Mouse (Mus musculus) kidney, embryonic 15.5 days (tissue): ENCODE measurements around the gene Ercc6l. TPM values are rescaled to one million over a fixed set of nuclear protein-coding genes. Genes with fewer than 3 reads are reported as not detected.

Source experiments
- ATAC-seq: fragments of 200-750 bp; cut with Nextera tagmentation; replicated peaks from 2 replicates; pipeline ENCODE4 v1.8.0; 2017; ENCODE audit warnings: moderate TSS enrichment; ENCODE audit not compliant: low FRiP score
- H3K27ac ChIP-seq: fragments of 300-500 bp; sonication (generic); 2 replicates; pipeline ENCODE4 v1.5.1; 2015; ENCODE audit warnings: mild to moderate bottlenecking, inconsistent platforms
- H3K27me3 ChIP-seq: fragments of 300-500 bp; sonication (generic); 2 replicates; pipeline ENCODE4 v1.6.1; 2015; ENCODE audit warnings: inconsistent platforms
- H3K36me3 ChIP-seq: fragments of 300-500 bp; sonication (generic); 2 replicates; pipeline ENCODE4 v1.6.1; 2015; ENCODE audit warnings: inconsistent platforms
- H3K4me1 ChIP-seq: fragments of 300-500 bp; sonication (generic); 2 replicates; pipeline ENCODE4 v1.6.1; 2015; ENCODE audit warnings: inconsistent platforms
- H3K4me2 ChIP-seq: fragments of 300-500 bp; sonication (generic); 2 replicates; pipeline ENCODE4 v1.6.1; 2015; ENCODE audit warnings: moderate library complexity, mild to moderate bottlenecking, inconsistent platforms
- H3K4me3 ChIP-seq: fragments of 300-500 bp; sonication (generic); replicated peaks from 2 replicates; pipeline ENCODE4 v1.5.1; 2015; ENCODE audit warnings: mild to moderate bottlenecking, inconsistent platforms
- H3K9ac ChIP-seq: fragments of 300-500 bp; sonication (generic); 2 replicates; pipeline ENCODE4 v1.6.1; 2015; ENCODE audit warnings: mild to moderate bottlenecking, inconsistent platforms
- H3K9me3 ChIP-seq: fragments of 300-500 bp; sonication (generic); replicated peaks from 2 replicates; pipeline ENCODE4 v1.6.1; 2016; ENCODE audit warnings: inconsistent platforms
- WGBS: fragments of 180-500 bp; shearing (Covaris S2); methylation state at CpG from one replicate; pipeline ENCODE4 v1.1.7; 2015; ENCODE audit warnings: mixed read lengths; 5-methylcytosine and 5-hydroxymethylcytosine counted together
- polyA plus RNA-seq: library from polyadenylated mRNA; unstranded; fragments of >200 nt; fragmentation: Nextera tagmentation; extraction: Ambion mirVana; gene quantifications from 2 replicates; pipeline ENCODE4 v1.2.1, GENCODE M21; 2015

The Ercc6l gene
- 13.5 and 13.9 TPM in 2 replicates for polyA plus RNA-seq

DNA sequence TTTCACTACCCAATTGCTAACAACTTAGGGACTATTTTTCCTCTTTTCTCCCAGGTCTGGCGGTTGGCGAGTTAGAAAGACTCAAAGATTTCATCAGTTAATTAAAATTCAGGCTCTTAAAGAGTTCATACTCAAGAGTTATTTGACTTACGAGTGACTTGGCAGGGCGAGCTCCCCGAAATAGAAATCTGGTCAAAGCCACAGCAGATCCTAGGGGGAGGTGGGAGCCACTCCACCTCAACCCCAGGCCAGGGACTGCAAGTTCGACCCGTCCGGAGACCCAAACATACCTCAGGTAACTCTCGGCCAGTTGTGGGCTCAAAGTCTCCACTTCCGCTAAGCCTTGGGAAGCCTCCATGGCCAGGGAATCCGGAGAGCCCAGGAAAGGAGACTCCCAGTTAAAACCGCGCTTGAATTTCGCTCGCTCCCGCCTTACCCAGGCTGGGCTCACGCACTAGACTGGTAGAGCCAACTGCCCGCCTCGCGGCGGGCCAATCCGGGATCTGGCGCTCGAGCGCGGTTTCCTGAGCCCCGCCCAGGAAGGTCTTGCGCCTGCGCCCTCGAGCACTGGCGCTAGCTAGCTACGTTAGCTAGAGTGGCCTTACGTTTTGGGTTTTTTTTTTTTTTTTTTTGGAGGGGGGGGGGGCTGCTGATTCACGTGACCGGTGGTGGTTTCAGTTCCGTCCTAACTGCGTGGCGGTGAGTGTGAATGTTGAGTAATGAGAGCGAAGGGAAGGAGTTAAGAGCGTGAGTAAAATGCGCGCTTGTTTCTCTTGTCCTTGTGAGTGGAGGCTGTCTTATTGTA lies at the start of gene Ercc6l:
TSS of gene Ercc6l (minus strand) at position 474 of the 805 bp plus-strand sequence.
- 11% methylated on average over 42 of the region's 42 CpGs for WGBS
- Histone ChIP-seq H3K36me3 (peaks cover 4% of the 10 kb centered on the region; the same call in 1 of the 2 replicates), H3K4me3 (peak within 1 kb of the TSS; percentile 58), H3K4me2 (peak within 1 kb of the TSS; percentile 54), H3K4me1 (no peaks in the 10 kb centered on the region), H3K27ac (peak within 1 kb of the TSS; percentile 83), H3K9me3 (0 out of 2 replicates have a peak, but pooled peaks cover 3% of the 10 kb centered on the region), H3K27me3 (no peaks in the 10 kb centered on the region), H3K9ac (peak within 1 kb of the TSS; percentile 55)
- ATAC-seq = peak; percentile 98

DNA sequence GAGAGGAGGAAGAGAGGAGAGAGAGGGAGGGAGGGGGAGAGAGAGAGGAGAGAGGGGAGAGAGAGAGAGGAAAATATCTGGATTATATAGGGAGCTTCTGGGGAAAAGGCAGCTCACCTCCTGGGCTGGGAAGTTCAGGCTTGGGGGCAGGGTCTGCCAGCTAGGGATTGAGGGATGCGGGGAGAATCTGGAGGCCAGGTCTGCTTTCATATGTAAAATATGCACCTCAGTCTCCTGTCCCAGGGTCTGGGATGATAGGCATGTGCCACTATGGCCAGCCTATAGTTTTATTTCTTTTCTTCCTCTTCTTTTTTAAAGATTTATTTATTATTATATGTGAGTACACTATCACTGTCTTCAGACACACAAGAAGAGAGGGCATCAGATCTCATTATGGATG lies 33.9 kb upstream of the Ercc6l start:
- H3K27ac ChIP-seq = no peak overlapping the region
- no peaks in the 10 kb centered on the region for H3K9me3 ChIP-seq
- no peak overlapping the region for H3K4me3 ChIP-seq
- peaks cover 17% of the 10 kb centered on the region; the same call in 1 of the 2 replicates for H3K36me3 ChIP-seq
- no peak for ATAC-seq
- no peak overlapping the region for H3K4me2 ChIP-seq
- no peak overlapping the region for H3K9ac ChIP-seq
- peaks cover 9% of the 10 kb centered on the region for H3K4me1 ChIP-seq
- H3K27me3 ChIP-seq = 0 out of 2 replicates have a peak, but pooled peaks cover 14% of the 10 kb centered on the region
- 77% methylated on average over 1 of the region's 1 CpGs for WGBS

GRCm38 (mm10) chrX:102189581-102189980 lies 32.7 kb upstream of the Ercc6l start:
- 47% methylated on average over 5 of the region's 5 CpGs for WGBS
- peak overlapping the region; percentile 39; the same call in 1 of the 2 replicates for H3K4me2 ChIP-seq

GRCm38 (mm10) chrX:102188712-102189497 lies 32.0 kb upstream of the Ercc6l start, which contains the start of gene Rps4x:
Gene Rps4x (minus strand): TSS chrX:102189394.
- ATAC-seq = peak; percentile 90
- H3K9me3 ChIP-seq = no peaks in the 10 kb centered on the region
- WGBS = 19% methylated on average over 36 of the region's 37 CpGs

More at GRCm38 (mm10) chrX:102189581-102189980, 32.7 kb upstream of the Ercc6l start:
- H3K9ac ChIP-seq = no peak overlapping the region
- no peaks in the 10 kb centered on the region for H3K9me3 ChIP-seq
- ATAC-seq = no peak
- peaks cover 27% of the 10 kb centered on the region for H3K36me3 ChIP-seq
- H3K4me3 ChIP-seq = peak overlapping the region; percentile 56; the same call in 1 of the 2 replicates
- 0 out of 2 replicates have a peak, but pooled peaks cover 14% of the 10 kb centered on the region for H3K27me3 ChIP-seq
- no peak overlapping the region for H3K27ac ChIP-seq
- H3K4me1 ChIP-seq = peaks cover 13% of the 10 kb centered on the region

DNA sequence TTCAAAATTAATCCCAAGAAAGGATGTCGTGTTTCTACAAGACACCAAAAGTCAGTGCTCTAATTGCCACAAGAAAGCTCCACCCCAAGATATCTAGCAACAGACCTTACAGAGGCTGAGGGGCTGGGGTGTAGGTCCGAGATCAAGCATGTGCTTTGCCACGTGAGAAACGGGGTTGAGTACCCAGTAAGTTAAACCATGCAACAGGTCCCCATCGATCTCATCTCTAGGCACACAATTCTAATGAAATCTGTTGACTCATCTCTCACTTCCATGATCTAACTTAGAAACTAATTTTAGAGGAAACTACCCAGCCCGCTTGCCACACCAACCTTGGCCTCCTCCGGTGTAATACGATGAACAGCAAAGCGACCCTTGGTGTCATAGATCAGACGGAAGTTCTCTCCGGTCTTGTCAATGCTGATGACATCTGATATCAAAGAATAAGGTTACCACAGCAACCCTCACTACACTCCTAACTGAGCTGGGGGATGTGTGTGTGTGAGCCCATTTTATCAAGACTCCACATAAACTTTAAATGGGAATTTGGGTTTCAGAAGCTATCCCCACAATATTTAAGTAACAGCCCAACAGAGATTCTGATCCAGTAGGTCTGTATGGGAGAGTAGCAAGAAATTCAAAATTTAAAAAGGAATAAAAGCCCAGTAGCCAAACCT lies 30.3 kb upstream of the Ercc6l start:
- H3K27ac ChIP-seq = no peak overlapping the region
- H3K27me3 ChIP-seq = peaks cover 15% of the 10 kb centered on the region; the same call in 1 of the 2 replicates
- peak overlapping the region; percentile 61 for H3K9ac ChIP-seq
- H3K4me2 ChIP-seq = peak overlapping the region; percentile 58
- no peaks in the 10 kb centered on the region for H3K9me3 ChIP-seq
- peaks cover 13% of the 10 kb centered on the region for H3K4me1 ChIP-seq
- no peak for ATAC-seq
- H3K36me3 ChIP-seq = peaks cover 44% of the 10 kb centered on the region
- WGBS = 32% methylated on average over 11 of the region's 11 CpGs
- peak overlapping the region; percentile 56 for H3K4me3 ChIP-seq

More at GRCm38 (mm10) chrX:102188712-102189497, 32.0 kb upstream of the Ercc6l start, which contains the start of gene Rps4x:
- Histone ChIP-seq H3K4me3 (peak within 1 kb of the TSS; percentile 56), H3K4me2 (peak within 1 kb of the TSS; percentile 58), H3K27ac (peak within 1 kb of the TSS; percentile 83), H3K4me1 (peaks cover 13% of the 10 kb centered on the region), H3K36me3 (peaks cover 34% of the 10 kb centered on the region), H3K9ac (peak within 1 kb of the TSS; percentile 61), H3K27me3 (0 out of 2 replicates have a peak, but pooled peaks cover 14% of the 10 kb centered on the region)

DNA sequence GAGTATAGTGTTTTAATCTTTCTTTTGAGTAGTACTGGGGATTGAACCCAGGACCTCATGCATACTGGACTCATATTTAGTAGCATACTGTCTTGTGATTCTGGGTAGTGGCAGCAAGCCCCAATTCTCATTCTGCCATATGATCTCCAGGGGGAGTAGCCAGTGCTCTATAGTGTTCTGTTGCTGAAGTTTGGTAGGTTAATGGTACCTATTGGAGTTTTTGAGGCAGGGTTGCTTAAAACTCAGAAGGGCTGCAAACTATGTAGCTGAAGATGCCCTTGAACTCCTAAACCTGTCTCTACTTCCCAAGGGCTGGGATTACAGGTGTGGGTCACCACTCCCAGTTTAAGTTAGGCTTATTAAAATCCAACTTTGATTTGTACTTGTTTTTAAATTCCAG lies 25.7 kb upstream of the Ercc6l start:
- H3K36me3 ChIP-seq = peaks cover 44% of the 10 kb centered on the region
- ATAC-seq = no peak
- H3K27me3 ChIP-seq = peaks cover 19% of the 10 kb centered on the region
- no peaks in the 10 kb centered on the region for H3K9me3 ChIP-seq
- no peak overlapping the region for H3K4me2 ChIP-seq
- H3K4me1 ChIP-seq = peaks cover 16% of the 10 kb centered on the region
- H3K9ac ChIP-seq = no peak overlapping the region
- H3K4me3 ChIP-seq = no peak overlapping the region
- H3K27ac ChIP-seq = no peak overlapping the region

GRCm38 (mm10) chrX:102175538-102176287 lies 18.8 kb upstream of the Ercc6l start:
- 0 out of 2 replicates have a peak, but pooled peaks cover 3% of the 10 kb centered on the region for H3K4me1 ChIP-seq
- peaks cover 6% of the 10 kb centered on the region for H3K27me3 ChIP-seq
- H3K9ac ChIP-seq = no peak overlapping the region
- no peak overlapping the region for H3K27ac ChIP-seq
- no peak for ATAC-seq
- H3K9me3 ChIP-seq = no peaks in the 10 kb centered on the region
- no peak overlapping the region for H3K4me3 ChIP-seq
- no peaks in the 10 kb centered on the region for H3K36me3 ChIP-seq
- WGBS = 86% methylated on average over 5 of the region's 5 CpGs
- H3K4me2 ChIP-seq = no peak overlapping the region

- no peak for ATAC-seq
- Histone ChIP-seq H3K9ac (no peak overlapping the region), H3K4me2 (no peak overlapping the region), H3K27me3 (peaks cover 22% of the 10 kb centered on the region), H3K4me1 (0 out of 2 replicates have a peak, but pooled peaks cover 5% of the 10 kb centered on the region), H3K36me3 (no peaks in the 10 kb centered on the region), H3K27ac (no peak overlapping the region), H3K9me3 (no peaks in the 10 kb centered on the region), H3K4me3 (no peak overlapping the region)
- 74% methylated on average over 3 of the region's 3 CpGs for WGBS
Observed at GRCm38 (mm10) chrX:102170900-102171299, 14.0 kb upstream of the Ercc6l start.

DNA sequence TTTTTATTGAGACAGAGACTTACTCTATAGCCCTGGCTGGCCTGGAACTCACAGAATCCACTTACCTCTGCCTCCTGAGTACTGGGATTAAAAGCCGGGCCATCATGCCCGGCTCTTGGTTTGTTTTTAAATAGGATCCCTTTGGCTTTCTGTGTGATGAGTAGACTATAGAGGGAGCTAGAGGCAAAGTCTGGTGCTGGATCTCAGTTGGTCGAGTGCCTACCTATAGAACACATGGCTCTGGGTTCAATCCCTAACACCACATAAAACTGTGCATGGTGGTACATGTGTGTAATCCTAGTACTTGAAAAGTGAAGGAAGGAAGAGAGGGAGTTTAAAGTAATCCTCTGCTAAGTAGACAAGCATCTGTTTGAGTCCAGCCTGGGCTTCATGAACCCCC lies 13.2 kb upstream of the Ercc6l start:
- no peaks in the 10 kb centered on the region for H3K36me3 ChIP-seq
- H3K27ac ChIP-seq = no peak overlapping the region
- no peak overlapping the region for H3K4me3 ChIP-seq
- H3K9ac ChIP-seq = no peak overlapping the region
- no peak overlapping the region for H3K4me2 ChIP-seq
- ATAC-seq = no peak
- 60% methylated on average over 3 of the region's 3 CpGs for whole genome bisulfite sequencing
- H3K9me3 ChIP-seq = no peaks in the 10 kb centered on the region
- 0 out of 2 replicates have a peak, but pooled peaks cover 5% of the 10 kb centered on the region for H3K4me1 ChIP-seq
- peaks cover 22% of the 10 kb centered on the region for H3K27me3 ChIP-seq

DNA sequence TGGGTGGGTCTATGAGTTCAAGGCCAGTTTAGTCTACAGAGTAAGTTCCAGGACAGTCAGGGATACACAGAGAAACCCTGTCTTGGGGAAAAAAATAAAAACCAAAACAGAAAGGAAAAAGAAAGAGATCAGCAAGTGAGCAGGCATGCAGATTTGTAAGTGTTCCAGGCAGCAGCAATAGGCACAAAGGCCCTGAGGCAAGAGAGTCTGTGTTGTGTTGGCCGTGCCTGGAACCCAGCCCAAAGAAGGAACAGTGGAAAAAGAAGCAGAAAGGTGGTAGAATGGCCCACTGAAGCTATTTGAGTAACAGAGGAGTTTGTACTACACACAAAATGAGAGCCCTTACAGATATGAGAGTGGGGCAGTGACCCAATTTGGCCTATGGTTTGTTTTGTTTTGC lies 12.8 kb upstream of the Ercc6l start:
- no peak overlapping the region for H3K4me2 ChIP-seq
- ATAC-seq = no peak
- H3K9me3 ChIP-seq = no peaks in the 10 kb centered on the region
- peaks cover 22% of the 10 kb centered on the region for H3K27me3 ChIP-seq
- H3K36me3 ChIP-seq = no peaks in the 10 kb centered on the region
- H3K27ac ChIP-seq = no peak overlapping the region
- 72% methylated on average over 1 of the region's 1 CpGs for WGBS
- no peak overlapping the region for H3K4me3 ChIP-seq
- 0 out of 2 replicates have a peak, but pooled peaks cover 5% of the 10 kb centered on the region for H3K4me1 ChIP-seq
- H3K9ac ChIP-seq = no peak overlapping the region

GRCm38 (mm10) chrX:102166986-102167385 lies 10.1 kb upstream of the Ercc6l start:
- Histone ChIP-seq H3K9me3 (no peaks in the 10 kb centered on the region), H3K4me3 (no peak overlapping the region), H3K4me1 (0 out of 2 replicates have a peak, but pooled peaks cover 5% of the 10 kb centered on the region), H3K27me3 (peaks cover 25% of the 10 kb centered on the region), H3K27ac (no peak overlapping the region), H3K36me3 (no peaks in the 10 kb centered on the region), H3K4me2 (no peak overlapping the region), H3K9ac (no peak overlapping the region)
- no peak for ATAC-seq
- 30% methylated on average over 6 of the region's 6 CpGs for WGBS
